Comparison of ENCODE assay signal across 23 mouse cellular contexts in genomic region chr5:34007392-34007941, GRCm38 (mm10). TPM values are rescaled to one million over a fixed set of nuclear protein-coding genes. Genes with fewer than 3 reads are reported as not detected.
DNase-seq lines count a peak whose midpoint lies in the region; ATAC-seq and TF ChIP-seq lines count a peak whose summit lies in the region.
"Had no signal": no experiment of that assay in that cellular context is flagged by ENCODE, and none has a peak within 500 bp of the region (broad histone marks: within the 10 kb centered on the region; RNA-seq: fewer than 3 reads in every experiment).

No protein-coding gene starts in this region.

- H3K27ac ChIP-seq in heart, embryonic 12.5 days (ENCODE audit: poor library complexity, severe bottlenecking): no peak overlapping the region
- no peak overlapping the region for H3K27ac ChIP-seq in intestine, embryonic 14.5 days (ENCODE audit: low read depth)
- H3K27ac ChIP-seq in intestine, embryonic 15.5 days: no peak overlapping the region
- no peak overlapping the region for H3K27ac ChIP-seq in testis, adult 2 months (ENCODE audit: control insufficient read depth, insufficient read depth, low read depth, low read length)
- H3K27ac ChIP-seq: embryonic facial prominence, embryonic 10.5 days; embryonic facial prominence, embryonic 12.5 days; forebrain, embryonic 13.5 days; forebrain, embryonic 15.5 days had no signal

- no peak for ATAC-seq in heart, embryonic 12.5 days (ENCODE audit: insufficient number of reproducible peaks, low FRiP score)
- ATAC-seq in intestine, embryonic 14.5 days (replicated peaks; ENCODE audit: low FRiP score, low TSS enrichment, low read depth): no peak
- no peak for ATAC-seq in intestine, embryonic 15.5 days
- ATAC-seq: activated CD4-positive, CD25-positive, alpha-beta regulatory T cell, adult 4 months; CD4-positive, CD25-positive, alpha-beta regulatory T cell, adult 4 months; forebrain, embryonic 13.5 days; forebrain, embryonic 15.5 days; Patski had no signal

- WGBS in heart, embryonic 12.5 days: 69% methylated on average over 4 of the region's 4 CpGs
- 82% methylated on average over 4 of the region's 4 CpGs for WGBS in intestine, embryonic 14.5 days
- WGBS in intestine, embryonic 15.5 days: 84% methylated on average over 4 of the region's 4 CpGs

- DNase-seq in heart, adult 11 months: peak; percentile 79
- peak; percentile 25 for DNase-seq in intestine, embryonic 14.5 days (ENCODE audit: low spot score)
- no peak for DNase-seq in testis, postnatal 14 days (ENCODE audit: low spot score)
- DNase-seq: adrenal gland, adult 8-10 months; adrenal gland, postnatal 14 days; adrenal gland, postnatal 36 days; B cell, adult 2 months; cerebellum, adult 11-12 months; cerebellum, adult 9-10 months; cerebellum, postnatal 10 days; cerebellum, postnatal 25 days had no signal

- no peak for TF ChIP-seq POLR2A in testis, adult 2 months (IDR thresholded peaks at IDR 0.05; ENCODE audit: control insufficient read depth, low read depth, low read length)

- no peak overlapping the region for H3K9ac ChIP-seq in heart, embryonic 12.5 days
- no peak overlapping the region for H3K9ac ChIP-seq in intestine, embryonic 14.5 days (ENCODE audit: low read length)
- no peak overlapping the region for H3K9ac ChIP-seq in intestine, embryonic 15.5 days
- H3K9ac ChIP-seq: embryonic facial prominence, embryonic 12.5 days; forebrain, embryonic 13.5 days; forebrain, embryonic 15.5 days had no signal

- H3K27me3 ChIP-seq in heart, embryonic 12.5 days (replicated peaks): peaks cover 23% of the 10 kb centered on the region; the same call in 1 of the 2 replicates
- no peaks in the 10 kb centered on the region for H3K27me3 ChIP-seq in intestine, embryonic 14.5 days (replicated peaks; ENCODE audit: control insufficient read depth, insufficient read depth, low read length)
- no peaks in the 10 kb centered on the region for H3K27me3 ChIP-seq in intestine, embryonic 15.5 days (replicated peaks)
- no peaks in the 10 kb centered on the region for H3K27me3 ChIP-seq in testis, adult 2 months (ENCODE audit: control insufficient read depth, insufficient read depth, low read length)
- H3K27me3 ChIP-seq: CH12.LX; embryonic facial prominence, embryonic 12.5 days; forebrain, embryonic 13.5 days; forebrain, embryonic 15.5 days; Patski had no signal

- no peak for TF ChIP-seq CTCF in testis, adult 2 months (IDR thresholded peaks at IDR 0.05; ENCODE audit: control insufficient read depth, insufficient read depth, insufficient replicate concordance, low read depth, low read length)

- no peaks in the 10 kb centered on the region for H3K4me1 ChIP-seq in heart, embryonic 12.5 days (replicated peaks)
- H3K4me1 ChIP-seq in intestine, embryonic 14.5 days (replicated peaks; ENCODE audit: control insufficient read depth, insufficient read depth, low read length): no peaks in the 10 kb centered on the region
- no peaks in the 10 kb centered on the region for H3K4me1 ChIP-seq in intestine, embryonic 15.5 days (replicated peaks)
- H3K4me1 ChIP-seq in testis, adult 2 months (ENCODE audit: control insufficient read depth, insufficient read depth, low read length): no peaks in the 10 kb centered on the region
- H3K4me1 ChIP-seq: embryonic facial prominence, embryonic 10.5 days; embryonic facial prominence, embryonic 12.5 days had no signal

- no peaks in the 10 kb centered on the region for H3K36me3 ChIP-seq in heart, embryonic 12.5 days
- no peaks in the 10 kb centered on the region for H3K36me3 ChIP-seq in intestine, embryonic 14.5 days (ENCODE audit: control insufficient read depth, insufficient read depth, low read length)
- H3K36me3 ChIP-seq in intestine, embryonic 15.5 days: no peaks in the 10 kb centered on the region
- no peaks in the 10 kb centered on the region for H3K36me3 ChIP-seq in testis, adult 2 months (ENCODE audit: control insufficient read depth, insufficient read depth, low read length)
- H3K36me3 ChIP-seq: embryonic facial prominence, embryonic 10.5 days; embryonic facial prominence, embryonic 12.5 days; forebrain, embryonic 15.5 days; G1E had no signal

- H3K4me2 ChIP-seq in heart, embryonic 12.5 days: no peak overlapping the region
- H3K4me2 ChIP-seq in intestine, embryonic 14.5 days (ENCODE audit: low read length): no peak overlapping the region
- H3K4me2 ChIP-seq in intestine, embryonic 15.5 days (replicated peaks): no peak overlapping the region
- H3K4me2 ChIP-seq: embryonic facial prominence, embryonic 12.5 days; forebrain, embryonic 13.5 days; forebrain, embryonic 15.5 days had no signal

- H3K4me3 ChIP-seq in heart, embryonic 12.5 days: no peak overlapping the region
- H3K4me3 ChIP-seq in intestine, embryonic 14.5 days (ENCODE audit: low read depth, low read length): no peak overlapping the region
- no peak overlapping the region for H3K4me3 ChIP-seq in intestine, embryonic 15.5 days (replicated peaks)
- peak overlapping the region; percentile 50 for H3K4me3 ChIP-seq in testis, adult 2 months (ENCODE audit: control insufficient read depth, low read depth, low read length)
- H3K4me3 ChIP-seq: embryonic facial prominence, embryonic 10.5 days; embryonic facial prominence, embryonic 12.5 days; forebrain, embryonic 13.5 days; forebrain, embryonic 15.5 days had no signal

- no peaks in the 10 kb centered on the region for H3K9me3 ChIP-seq in heart, embryonic 12.5 days (replicated peaks)
- H3K9me3 ChIP-seq in intestine, embryonic 14.5 days (ENCODE audit: control insufficient read depth, low read length): no peaks in the 10 kb centered on the region
- no peaks in the 10 kb centered on the region for H3K9me3 ChIP-seq in intestine, embryonic 15.5 days
- H3K9me3 ChIP-seq: embryonic facial prominence, embryonic 10.5 days; embryonic facial prominence, embryonic 12.5 days; forebrain, embryonic 13.5 days; forebrain, embryonic 15.5 days; G1E had no signal

RNA-seq across cellular contexts. Expression of gene Nat8l, which starts 11.7 kb away (rescaled TPM):
- polyA plus RNA-seq in heart, embryonic 12.5 days (2016; fragmentation: Nextera tagmentation; extraction: Ambion mirVana): 0.64 and 0.73 TPM in 2 replicates
- 0.39 and 0.42 TPM in 2 replicates for polyA plus RNA-seq in intestine, embryonic 14.5 days (2014; fragmentation: Nextera tagmentation; extraction: Ambion mirVana)
- polyA plus RNA-seq in intestine, embryonic 15.5 days (2015; fragmentation: Nextera tagmentation; extraction: Ambion mirVana): 0.29 and 0.34 TPM in 2 replicates
- polyA plus RNA-seq in testis, adult 2 months (2012; rRNA removed): 0.40 and 0.41 TPM in 2 replicates
- polyA plus RNA-seq: activated CD4-positive, CD25-positive, alpha-beta regulatory T cell, adult 4 months; CD4-positive, CD25-positive, alpha-beta regulatory T cell, adult 4 months; G1E had no signal

RNA-seq across cellular contexts. Expression of gene Gm1673, which starts 24.2 kb away (rescaled TPM):
- 93.7 and 97.0 TPM in 2 replicates for polyA plus RNA-seq in heart, embryonic 12.5 days (2016; fragmentation: Nextera tagmentation; extraction: Ambion mirVana)
- 69.7 and 74.9 TPM in 2 replicates for polyA plus RNA-seq in intestine, embryonic 14.5 days (2014; fragmentation: Nextera tagmentation; extraction: Ambion mirVana)
- polyA plus RNA-seq in intestine, embryonic 15.5 days (2015; fragmentation: Nextera tagmentation; extraction: Ambion mirVana): 54.7 and 61.2 TPM in 2 replicates
- polyA plus RNA-seq in testis, adult 2 months (2012; rRNA removed): 154 and 207 TPM in 2 replicates
- polyA plus RNA-seq: activated CD4-positive, CD25-positive, alpha-beta regulatory T cell, adult 4 months; CD4-positive, CD25-positive, alpha-beta regulatory T cell, adult 4 months; G1E had no signal
